Mouse (Mus musculus) activated CD4-positive, CD25-positive, alpha-beta regulatory T cell (primary cell): Measurements from ENCODE around the gene Krtap4-9. TPM values are rescaled to one million over a fixed set of nuclear protein-coding genes. Genes with fewer than 3 reads are reported as not detected.

ENCODE experiments used
- polyA plus RNA-seq, 2 experiments: library from polyadenylated mRNA; unstranded; fragments of 100-300 nt; shearing (Covaris generic); gene quantifications; one replicate each; pipeline ENCODE4 v1.2.1; 2017

The Krtap4-9 gene
- polyA plus RNA-seq: not detected

GRCm38 (mm10) chr11:99784900-99785299 lies at the start of gene Krtap4-9:
Krtap4-9 (plus strand) TSS chr11:99785200.

GRCm38 (mm10) chr11:99772813-99773212 lies 12.2 kb upstream of the Krtap4-9 start, which contains the start of gene Gm11595:
Gm11595 (minus strand) TSS chr11:99772913.

GRCm38 (mm10) chr11:99780604-99781003 lies 4.4 kb upstream of the Krtap4-9 start, which contains the start of gene Krtap4-8:
Krtap4-8 (minus strand) TSS chr11:99780704.

GRCm38 (mm10) chr11:99793367-99793766 lies 8.4 kb downstream of the Krtap4-9 start, which contains the start of gene Gm11596:
Gm11596 (minus strand) TSS chr11:99793467.

GRCm38 (mm10) chr11:99798832-99799231 lies 13.8 kb downstream of the Krtap4-9 start, which contains the start of gene Gm11569:
Gm11569 (minus strand) TSS chr11:99798932.

GRCm38 (mm10) chr11:99804346-99804745 lies 19.3 kb downstream of the Krtap4-9 start, which contains the start of gene Gm11554:
Gm11554 (minus strand) TSS chr11:99804446.

GRCm38 (mm10) chr11:99809792-99810191 lies 24.8 kb downstream of the Krtap4-9 start, which contains the start of gene Krtap4-13:
Krtap4-13 (minus strand) TSS chr11:99809892.

GRCm38 (mm10) chr11:99815566-99815965 lies 30.6 kb downstream of the Krtap4-9 start, which contains the start of gene Gm11564:
Gm11564 (minus strand) TSS chr11:99815666.

Other genes with a start within 250 kb of the Krtap4-9 start
- gene Krt40, start 242.0 kb upstream of the Krtap4-9 start, polyA plus RNA-seq: under 1 TPM in 1 of 2 experiments, not detected in 1; 0.38 TPM
- not detected for gene Krtap3-3, start 234.3 kb upstream of the Krtap4-9 start, polyA plus RNA-seq
- gene Krtap3-2, start 228.3 kb upstream of the Krtap4-9 start, polyA plus RNA-seq: not detected
- 1 to 10 TPM in 1 of 2 experiments, not detected in 1; 1.1 TPM for gene Gm11939, start 225.7 kb upstream of the Krtap4-9 start, polyA plus RNA-seq
- not detected for gene Krtap3-1, start 218.6 kb upstream of the Krtap4-9 start, polyA plus RNA-seq
- gene Krtap1-5, start 204.2 kb upstream of the Krtap4-9 start, polyA plus RNA-seq: not detected
- not detected for gene Krtap1-4, start 201.5 kb upstream of the Krtap4-9 start, polyA plus RNA-seq
- gene Krtap1-3, start 193.9 kb upstream of the Krtap4-9 start, polyA plus RNA-seq: under 1 TPM in 1 of 2 experiments, not detected in 1; 0.27 TPM
- gene Krtap9-3, start 187.1 kb upstream of the Krtap4-9 start, polyA plus RNA-seq: not detected
- gene Gm11938, start 181.9 kb upstream of the Krtap4-9 start, polyA plus RNA-seq: not detected
- not detected for gene Gm11937, start 175.0 kb upstream of the Krtap4-9 start, polyA plus RNA-seq
- gene Krtap2-4, start 170.4 kb upstream of the Krtap4-9 start, polyA plus RNA-seq: not detected
- not detected for gene Gm11562, start 164.8 kb upstream of the Krtap4-9 start, polyA plus RNA-seq
- gene Krtap4-1, start 157.0 kb upstream of the Krtap4-9 start, polyA plus RNA-seq: not detected
- not detected for gene Krtap4-2, start 150.1 kb upstream of the Krtap4-9 start, polyA plus RNA-seq
- gene Krtap4-7, start 141.1 kb upstream of the Krtap4-9 start, polyA plus RNA-seq: not detected
- not detected for gene Gm11555, start 135.0 kb upstream of the Krtap4-9 start, polyA plus RNA-seq
- not detected for gene Gm11563, start 126.2 kb upstream of the Krtap4-9 start, polyA plus RNA-seq
- gene Krtap4-6, start 119.2 kb upstream of the Krtap4-9 start, polyA plus RNA-seq: not detected
- gene Gm14190, start 94.5 kb upstream of the Krtap4-9 start, polyA plus RNA-seq: not detected
- gene Gm14180, start 50.9 kb upstream of the Krtap4-9 start, polyA plus RNA-seq: not detected
- under 1 TPM in 1 of 2 experiments, not detected in 1; 0.32 TPM for gene Gm11595, start 12.3 kb upstream of the Krtap4-9 start, polyA plus RNA-seq
- gene Krtap4-8, start 4.5 kb upstream of the Krtap4-9 start, polyA plus RNA-seq: not detected
- not detected for gene Gm11596, start 8.3 kb downstream of the Krtap4-9 start, polyA plus RNA-seq
- gene Gm11569, start 13.7 kb downstream of the Krtap4-9 start, polyA plus RNA-seq: not detected
- not detected for gene Gm11554, start 19.2 kb downstream of the Krtap4-9 start, polyA plus RNA-seq
- not detected for gene Krtap4-13, start 24.7 kb downstream of the Krtap4-9 start, polyA plus RNA-seq
- gene Gm11564, start 30.5 kb downstream of the Krtap4-9 start, polyA plus RNA-seq: not detected
- not detected for gene 2300003K06Rik, start 52.9 kb downstream of the Krtap4-9 start, polyA plus RNA-seq
- gene Krtap4-16, start 66.4 kb downstream of the Krtap4-9 start, polyA plus RNA-seq: not detected
- under 1 TPM in 1 of 2 experiments, not detected in 1; 0.55 TPM for gene Gm11568, start 72.7 kb downstream of the Krtap4-9 start, polyA plus RNA-seq
- gene Gm11559, start 79.3 kb downstream of the Krtap4-9 start, polyA plus RNA-seq: not detected
- not detected for gene Krtap9-1, start 88.2 kb downstream of the Krtap4-9 start, polyA plus RNA-seq
- not detected for gene Gm11567, start 94.0 kb downstream of the Krtap4-9 start, polyA plus RNA-seq
- gene Krtap31-1, start 122.7 kb downstream of the Krtap4-9 start, polyA plus RNA-seq: not detected
- gene Gm11565, start 129.6 kb downstream of the Krtap4-9 start, polyA plus RNA-seq: not detected
- not detected for gene Krtap31-2, start 151.1 kb downstream of the Krtap4-9 start, polyA plus RNA-seq
- not detected for gene Krtap9-5, start 163.3 kb downstream of the Krtap4-9 start, polyA plus RNA-seq
- gene Krtap29-1, start 193.9 kb downstream of the Krtap4-9 start, polyA plus RNA-seq: not detected
- gene Krtap16-1, start 201.4 kb downstream of the Krtap4-9 start, polyA plus RNA-seq: not detected
- gene Krtap17-1, start 208.8 kb downstream of the Krtap4-9 start, polyA plus RNA-seq: not detected
- under 1 TPM in 1 of 2 experiments, not detected in 1; 0.23 TPM for gene Krt33a, start 231.0 kb downstream of the Krtap4-9 start, polyA plus RNA-seq
- gene Krt33b, start 244.7 kb downstream of the Krtap4-9 start, polyA plus RNA-seq: not detected